Mouse (Mus musculus) erythroblast, embryonic 14.5 days (primary cell): ENCODE data around the gene Wipi1.

ENCODE experiments used
- GATA1 ChIP-seq: IDR thresholded peaks from 2 replicates; pipeline ENCODE4 v1.6.1; 2012; ENCODE audit warnings: low read length, inconsistent platforms, mixed read lengths
- TAL1 ChIP-seq: IDR thresholded peaks from 3 replicates; pipeline ENCODE4 v1.6.1; 2012; ENCODE audit warnings: low read length, inconsistent platforms, mixed read lengths

DNA sequence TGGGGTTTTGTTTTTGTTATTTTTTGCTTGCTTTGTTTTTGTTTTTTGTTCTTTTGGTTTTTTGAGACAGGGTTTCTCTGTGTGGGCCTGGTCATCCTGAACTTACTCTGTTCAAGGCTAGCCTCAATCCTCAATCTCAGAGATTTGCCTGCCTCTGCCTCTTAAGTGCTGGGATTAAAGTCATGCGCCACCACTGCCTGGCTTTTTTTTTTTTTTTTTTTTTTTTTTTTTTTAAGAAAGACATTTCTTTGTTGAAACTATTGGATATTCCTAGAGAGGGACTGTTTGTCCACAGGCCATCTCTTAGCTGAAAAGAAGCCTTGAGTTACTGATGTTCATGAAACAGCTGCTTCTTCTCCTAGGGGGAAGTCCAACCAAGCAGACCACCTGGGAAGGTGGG is 64.1 kb downstream of the Wipi1 start:
- TF ChIP-seq GATA1 (no peak), TAL1 (no peak)
